Mouse (Mus musculus) thymus, adult 2 months (tissue): ENCODE data around the gene Cyp2c68.
"Not testable (repeated sequence)": the region's sequence is repeated elsewhere in the genome, so short reads cannot be mapped to it uniquely, and the experiment has no call there.

Experiments
- CTCF ChIP-seq: fragments of 200-500 bp; IDR thresholded peaks from 2 replicates; pipeline ENCODE4 v1.5.1; 2012; ENCODE audit warnings: mild to moderate bottlenecking, control low read depth, low read length, moderate library complexity, borderline replicate concordance; ENCODE audit not compliant: control insufficient read depth, poor library complexity, insufficient read depth; ENCODE audit errors: extremely low read depth
- POLR2A ChIP-seq: fragments of 200-500 bp; IDR thresholded peaks from 2 replicates; pipeline ENCODE4 v1.6.1; 2012; ENCODE audit warnings: mild to moderate bottlenecking, low read length, control low read depth, moderate library complexity; ENCODE audit not compliant: control insufficient read depth, poor library complexity, insufficient read depth; ENCODE audit errors: extremely low read depth

- TF ChIP-seq POLR2A, CTCF: not testable (repeated sequence)
Observed at GRCm38 (mm10) chr19:39785458-39785857, 44.6 kb upstream of the Cyp2c68 start.
